Mouse (Mus musculus) heart, embryonic 12.5 days (tissue): ENCODE measurements around the gene Fkbp3. TPM values are rescaled to one million over a fixed set of nuclear protein-coding genes. Genes with fewer than 3 reads are reported as not detected.

Source experiments
- ATAC-seq: fragments of 200-750 bp; cut with Nextera tagmentation; 2 replicates; pipeline ENCODE4 v1.8.0; 2017; ENCODE audit warnings: moderate TSS enrichment, moderate library complexity; ENCODE audit not compliant: insufficient number of reproducible peaks, low FRiP score
- H3K27ac ChIP-seq: fragments of 300-500 bp; sonication (generic); 2 replicates; pipeline ENCODE4 v1.5.1; 2016; ENCODE audit warnings: mild to moderate bottlenecking, moderate library complexity; ENCODE audit not compliant: poor library complexity, severe bottlenecking
- H3K27me3 ChIP-seq: fragments of 300-500 bp; sonication (generic); replicated peaks from 2 replicates; pipeline ENCODE4 v1.6.1; 2016; ENCODE audit warnings: mild to moderate bottlenecking, moderate library complexity
- H3K36me3 ChIP-seq: fragments of 300-500 bp; sonication (generic); 2 replicates; pipeline ENCODE4 v1.6.1; 2016; ENCODE audit warnings: mild to moderate bottlenecking, moderate library complexity
- H3K4me1 ChIP-seq: fragments of 300-500 bp; sonication (generic); replicated peaks from 2 replicates; pipeline ENCODE4 v1.6.1; 2016; ENCODE audit warnings: mild to moderate bottlenecking
- H3K4me2 ChIP-seq: fragments of 300-500 bp; sonication (generic); 2 replicates; pipeline ENCODE4 v1.6.1; 2016; ENCODE audit warnings: mild to moderate bottlenecking, moderate library complexity
- H3K4me3 ChIP-seq: fragments of 300-500 bp; sonication (generic); 2 replicates; pipeline ENCODE4 v1.5.1; 2016; ENCODE audit warnings: mild to moderate bottlenecking
- H3K9ac ChIP-seq: fragments of 300-500 bp; sonication (generic); 2 replicates; pipeline ENCODE4 v1.6.1; 2016; ENCODE audit warnings: mild to moderate bottlenecking, moderate library complexity
- H3K9me3 ChIP-seq: fragments of 300-500 bp; sonication (generic); replicated peaks from 2 replicates; pipeline ENCODE4 v1.6.1; 2016; ENCODE audit warnings: mild to moderate bottlenecking, moderate library complexity
- WGBS: fragments of 180-500 bp; shearing (Covaris S2); methylation state at CpG from one replicate; pipeline ENCODE4 v1.1.7; 2016; 5-methylcytosine and 5-hydroxymethylcytosine counted together
- polyA plus RNA-seq: library from polyadenylated mRNA; unstranded; fragments of >200 nt; fragmentation: Nextera tagmentation; extraction: Ambion mirVana; gene quantifications from 2 replicates; pipeline ENCODE4 v1.2.1, GENCODE M21; 2016

The Fkbp3 gene
- polyA plus RNA-seq, 1 experiment from 2014 or later: 512 TPM

GRCm38 (mm10) chr12:65035839-65036189 lies 38.0 kb downstream of the Fkbp3 start:
- no peak overlapping the region for H3K27ac ChIP-seq
- H3K9me3 ChIP-seq: no peaks in the 10 kb centered on the region
- 48% methylated on average over 8 of the region's 8 CpGs for WGBS
- no peaks in the 10 kb centered on the region for H3K36me3 ChIP-seq
- H3K4me2 ChIP-seq: peak overlapping the region; percentile 77
- peak overlapping the region; percentile 97 for H3K4me3 ChIP-seq
- H3K9ac ChIP-seq: no peak overlapping the region
- ATAC-seq: peak; percentile 3; the same call in 1 of the 2 replicates
- no peaks in the 10 kb centered on the region for H3K27me3 ChIP-seq
- H3K4me1 ChIP-seq: peaks cover 15% of the 10 kb centered on the region

GRCm38 (mm10) chr12:65022842-65023241 lies 51.0 kb downstream of the Fkbp3 start:
- H3K4me1 ChIP-seq: no peaks in the 10 kb centered on the region
- H3K36me3 ChIP-seq: peaks cover 9% of the 10 kb centered on the region; the same call in 1 of the 2 replicates
- H3K27ac ChIP-seq: no peak overlapping the region
- 0 out of 2 replicates have a peak, but pooled peaks cover 3% of the 10 kb centered on the region for H3K9me3 ChIP-seq
- no peaks in the 10 kb centered on the region for H3K27me3 ChIP-seq
- H3K4me2 ChIP-seq: no peak overlapping the region
- no peak overlapping the region for H3K4me3 ChIP-seq
- no peak overlapping the region for H3K9ac ChIP-seq
- ATAC-seq: no peak
- WGBS: 99% methylated on average over 6 of the region's 6 CpGs

Other genes starting within 250 kb of the Fkbp3 start
- gene Gm527, start 156.1 kb downstream of the Fkbp3 start, polyA plus RNA-seq: 2.2 and 2.6 TPM in 2 replicates
- 11.3 and 11.4 TPM in 2 replicates for gene Klhl28, start 108.5 kb downstream of the Fkbp3 start, polyA plus RNA-seq
- gene Togaram1, start 108.2 kb downstream of the Fkbp3 start, polyA plus RNA-seq: 19.5 and 22.1 TPM in 2 replicates
- 43.8 and 45.3 TPM in 2 replicates for gene Prpf39, start 37.7 kb downstream of the Fkbp3 start, polyA plus RNA-seq
- gene Fancm, start 1.6 kb upstream of the Fkbp3 start, polyA plus RNA-seq: 13.8 and 15.1 TPM in 2 replicates
- gene Mis18bp1, start 98.6 kb upstream of the Fkbp3 start, polyA plus RNA-seq: 40.6 TPM in 2 replicates
- gene Wdr20rt, start 151.5 kb upstream of the Fkbp3 start, polyA plus RNA-seq: not detected in 2 replicates